Mouse (Mus musculus) heart, embryonic 16.5 days (tissue): Measurements from ENCODE around the gene Senp7. TPM values are rescaled to one million over a fixed set of nuclear protein-coding genes. Genes with fewer than 3 reads are reported as not detected.

Source experiments
- ATAC-seq: fragments of 200-750 bp; cut with Nextera tagmentation; replicated peaks from 2 replicates; pipeline ENCODE4 v1.8.0; 2017; ENCODE audit warnings: moderate number of reproducible peaks; ENCODE audit not compliant: insufficient read depth, low FRiP score; ENCODE audit errors: extremely low read depth
- H3K27ac ChIP-seq: fragments of 300-500 bp; sonication (generic); 2 replicates; pipeline ENCODE4 v1.5.1; 2014; ENCODE audit warnings: mild to moderate bottlenecking, low read length, control low read depth, moderate library complexity
- H3K27me3 ChIP-seq: fragments of 300-500 bp; sonication (generic); 2 replicates; pipeline ENCODE4 v1.6.1; 2014; ENCODE audit warnings: low read length, mixed read lengths; ENCODE audit not compliant: control insufficient read depth, insufficient read depth
- H3K36me3 ChIP-seq: fragments of 300-500 bp; sonication (generic); 2 replicates; pipeline ENCODE4 v1.6.1; 2014; ENCODE audit not compliant: control insufficient read depth, insufficient read depth
- H3K4me1 ChIP-seq: fragments of 300-500 bp; sonication (generic); 2 replicates; pipeline ENCODE4 v1.6.1; 2014; ENCODE audit warnings: low read length, mixed read lengths; ENCODE audit not compliant: control insufficient read depth, insufficient read depth
- H3K4me2 ChIP-seq: fragments of 300-500 bp; sonication (generic); 2 replicates; pipeline ENCODE4 v1.6.1; 2014; ENCODE audit warnings: low read depth, mild to moderate bottlenecking, control low read depth, low read length
- H3K4me3 ChIP-seq: fragments of 300-500 bp; sonication (generic); 2 replicates; pipeline ENCODE4 v1.5.1; 2014; ENCODE audit warnings: mild to moderate bottlenecking, control low read depth, low read length
- H3K9ac ChIP-seq: fragments of 300-500 bp; sonication (generic); 2 replicates; pipeline ENCODE4 v1.6.1; 2014; ENCODE audit warnings: low read length, control low read depth
- H3K9me3 ChIP-seq: fragments of 300-500 bp; sonication (generic); replicated peaks from 2 replicates; pipeline ENCODE4 v1.6.1; 2016; ENCODE audit warnings: low read length; ENCODE audit not compliant: control insufficient read depth
- WGBS: fragments of 180-500 bp; shearing (Covaris S2); extraction: QIAGEN DNeasy Blood & Tissue Kit; methylation state at CpG from one replicate; pipeline ENCODE4 v1.1.7; 2014; 5-methylcytosine and 5-hydroxymethylcytosine counted together
- polyA plus RNA-seq: library from polyadenylated mRNA; unstranded; fragments of >200 nt; fragmentation: Nextera tagmentation; extraction: Ambion mirVana; gene quantifications from 2 replicates; pipeline ENCODE4 v1.2.1, GENCODE M21; 2015

Gene Senp7
- polyA plus RNA-seq, 1 experiment from 2014 or later = 16.7 TPM

GRCm38 (mm10) chr16:56139921-56140320 lies 91.8 kb downstream of the Senp7 start:
- 77% methylated on average over 3 of the region's 3 CpGs for WGBS
- Histone ChIP-seq H3K4me2 (no peak overlapping the region), H3K9me3 (no peaks in the 10 kb centered on the region), H3K4me3 (no peak overlapping the region), H3K27me3 (no peaks in the 10 kb centered on the region), H3K9ac (no peak overlapping the region), H3K27ac (no peak overlapping the region), H3K4me1 (no peaks in the 10 kb centered on the region), H3K36me3 (no peaks in the 10 kb centered on the region)
- no peak for ATAC-seq

- Histone ChIP-seq H3K9me3 (no peaks in the 10 kb centered on the region), H3K4me1 (no peaks in the 10 kb centered on the region), H3K9ac (no peak overlapping the region), H3K27me3 (no peaks in the 10 kb centered on the region), H3K4me2 (no peak overlapping the region), H3K27ac (no peak overlapping the region), H3K4me3 (no peak overlapping the region), H3K36me3 (0 out of 2 replicates have a peak, but pooled peaks cover 2% of the 10 kb centered on the region)
- WGBS = 96% methylated on average over 17 of the region's 17 CpGs
- no peak for ATAC-seq
Observed at GRCm38 (mm10) chr16:56144876-56145555, 96.9 kb downstream of the Senp7 start.

GRCm38 (mm10) chr16:56147679-56148078 lies 99.5 kb downstream of the Senp7 start:
- H3K36me3 ChIP-seq = 0 out of 2 replicates have a peak, but pooled peaks cover 2% of the 10 kb centered on the region
- no peak overlapping the region for H3K27ac ChIP-seq
- H3K4me1 ChIP-seq = no peaks in the 10 kb centered on the region
- H3K4me3 ChIP-seq = no peak overlapping the region
- no peaks in the 10 kb centered on the region for H3K9me3 ChIP-seq
- no peak for ATAC-seq
- no peak overlapping the region for H3K9ac ChIP-seq
- no peak overlapping the region for H3K4me2 ChIP-seq
- 43% methylated on average over 2 of the region's 2 CpGs for WGBS
- H3K27me3 ChIP-seq = no peaks in the 10 kb centered on the region

- Histone ChIP-seq H3K4me2 (no peak overlapping the region), H3K27me3 (no peaks in the 10 kb centered on the region), H3K9me3 (no peaks in the 10 kb centered on the region), H3K27ac (no peak overlapping the region), H3K36me3 (0 out of 2 replicates have a peak, but pooled peaks cover 2% of the 10 kb centered on the region), H3K9ac (no peak overlapping the region), H3K4me1 (no peaks in the 10 kb centered on the region), H3K4me3 (no peak overlapping the region)
- 85% methylated on average over 7 of the region's 7 CpGs for WGBS
- no peak for ATAC-seq
Observed at GRCm38 (mm10) chr16:56163466-56163865, 115.3 kb downstream of the Senp7 start.

- H3K4me2 ChIP-seq = no peak overlapping the region
Observed at GRCm38 (mm10) chr16:56170247-56170646, 122.1 kb downstream of the Senp7 start.

GRCm38 (mm10) chr16:56175867-56176581 lies 127.9 kb downstream of the Senp7 start:
- Histone ChIP-seq H3K9me3 (no peaks in the 10 kb centered on the region), H3K27me3 (no peaks in the 10 kb centered on the region), H3K4me1 (no peaks in the 10 kb centered on the region), H3K27ac (no peak overlapping the region), H3K4me2 (no peak overlapping the region), H3K4me3 (no peak overlapping the region), H3K36me3 (peaks cover 17% of the 10 kb centered on the region), H3K9ac (no peak overlapping the region)
- no peak for ATAC-seq
- WGBS = 63% methylated on average over 8 of the region's 8 CpGs

More at GRCm38 (mm10) chr16:56170247-56170646, 122.1 kb downstream of the Senp7 start:
- no peak for ATAC-seq
- H3K27ac ChIP-seq = no peak overlapping the region
- no peak overlapping the region for H3K9ac ChIP-seq
- H3K27me3 ChIP-seq = no peaks in the 10 kb centered on the region
- H3K36me3 ChIP-seq = peaks cover 10% of the 10 kb centered on the region
- H3K4me3 ChIP-seq = no peak overlapping the region
- H3K4me1 ChIP-seq = no peaks in the 10 kb centered on the region
- no peaks in the 10 kb centered on the region for H3K9me3 ChIP-seq

- Histone ChIP-seq H3K4me3 (no peak overlapping the region), H3K9me3 (peaks cover 3% of the 10 kb centered on the region; the same call in 1 of the 2 replicates), H3K4me1 (no peaks in the 10 kb centered on the region), H3K27ac (no peak overlapping the region), H3K36me3 (peaks cover 19% of the 10 kb centered on the region), H3K27me3 (no peaks in the 10 kb centered on the region), H3K4me2 (no peak overlapping the region), H3K9ac (no peak overlapping the region)
- 59% methylated on average over 4 of the region's 4 CpGs for WGBS
- ATAC-seq = no peak
Observed at GRCm38 (mm10) chr16:56186863-56187262, 138.7 kb downstream of the Senp7 start.

GRCm38 (mm10) chr16:56188198-56188597 lies 140.1 kb downstream of the Senp7 start:
- Histone ChIP-seq H3K27ac (no peak overlapping the region), H3K9ac (no peak overlapping the region), H3K4me3 (no peak overlapping the region), H3K4me1 (no peaks in the 10 kb centered on the region), H3K27me3 (no peaks in the 10 kb centered on the region), H3K9me3 (peaks cover 3% of the 10 kb centered on the region; the same call in 1 of the 2 replicates), H3K4me2 (no peak overlapping the region), H3K36me3 (peaks cover 17% of the 10 kb centered on the region)
- no peak for ATAC-seq
- WGBS = 87% methylated on average over 9 of the region's 9 CpGs

- Histone ChIP-seq H3K9ac (no peak within 1 kb of the TSS), H3K4me1 (no peaks in the 10 kb centered on the region), H3K36me3 (no peaks in the 10 kb centered on the region), H3K27ac (no peak within 1 kb of the TSS), H3K4me3 (no peak within 1 kb of the TSS), H3K9me3 (no peaks in the 10 kb centered on the region), H3K27me3 (no peaks in the 10 kb centered on the region), H3K4me2 (no peak within 1 kb of the TSS)
- no peak for ATAC-seq
- 61% methylated on average over 6 of the region's 6 CpGs for WGBS
Observed at GRCm38 (mm10) chr16:56204051-56204450, 155.9 kb downstream of the Senp7 start, which contains the start of gene Impg2. Gene Impg2 (plus strand): TSS chr16:56204313.
